Mouse (Mus musculus): ENCODE data around the gene Syt3. TPM values are rescaled to one million over a fixed set of nuclear protein-coding genes. Genes with fewer than 3 reads are reported as not detected.

Gene Syt3
- polyA plus RNA-seq, 1 experiment from 2014 or later = 0.57 TPM

DNA sequence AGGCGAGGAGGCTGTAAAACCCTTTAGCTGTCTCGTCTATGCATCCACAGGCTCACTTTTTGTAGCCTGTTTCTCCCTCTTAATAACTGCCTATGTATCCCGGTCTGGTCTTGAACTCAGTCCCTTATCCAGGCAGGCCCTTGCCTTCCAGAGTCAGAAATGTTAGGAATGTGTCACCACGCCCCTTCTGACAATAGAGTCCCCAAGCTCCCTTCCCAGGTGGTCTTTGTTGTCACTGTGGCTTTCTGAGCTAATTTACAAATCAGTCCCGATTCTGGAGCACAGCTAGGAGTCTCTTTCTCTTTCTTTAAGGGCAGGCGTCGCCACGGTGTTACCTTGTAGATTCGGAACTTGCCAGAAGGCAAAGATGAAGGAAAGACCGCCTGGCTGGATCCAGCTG, 8.7 kb upstream of the Syt3 start:
- Histone ChIP-seq H3K4me3 (ENCODE audit: control insufficient read depth in 1 of 2, insufficient read depth in 1 of 2, low read depth in 1 of 2, low read length in 2 of 2) (peak overlapping the region in 1 of 2 experiments; percentile 80; a peak in 1 of 4 replicates), H3K36me3 (ENCODE audit: control insufficient read depth, insufficient read depth, low read length) (no peaks in the 10 kb centered on the region), H3K4me1 (ENCODE audit: control insufficient read depth in 2 of 2, insufficient read depth in 2 of 2, low read length in 2 of 2) (peaks cover 15 to 17% of the 10 kb centered on the region in 2 experiments), H3K9me3 (ENCODE audit: control insufficient read depth, low read length) (peaks cover under 1% of the 10 kb centered on the region; the same call in 1 of the 2 replicates), H3K27me3 (ENCODE audit: control insufficient read depth, insufficient read depth, low read length) (no peaks in the 10 kb centered on the region), H3K27ac (replicated peaks in 1 of 2; ENCODE audit: control insufficient read depth in 1 of 2, insufficient read depth in 1 of 2, low read depth in 2 of 2, low read length in 2 of 2) (no peak overlapping the region), H3K4me2 (ENCODE audit: low read length) (peak overlapping the region; percentile 85), H3K9ac (ENCODE audit: low read length) (no peak overlapping the region)
- 9% methylated on average over 10 of the region's 10 CpGs for WGBS
- ATAC-seq (ENCODE audit: insufficient number of reproducible peaks, insufficient read depth, low FRiP score, low read depth) = no peak

DNA sequence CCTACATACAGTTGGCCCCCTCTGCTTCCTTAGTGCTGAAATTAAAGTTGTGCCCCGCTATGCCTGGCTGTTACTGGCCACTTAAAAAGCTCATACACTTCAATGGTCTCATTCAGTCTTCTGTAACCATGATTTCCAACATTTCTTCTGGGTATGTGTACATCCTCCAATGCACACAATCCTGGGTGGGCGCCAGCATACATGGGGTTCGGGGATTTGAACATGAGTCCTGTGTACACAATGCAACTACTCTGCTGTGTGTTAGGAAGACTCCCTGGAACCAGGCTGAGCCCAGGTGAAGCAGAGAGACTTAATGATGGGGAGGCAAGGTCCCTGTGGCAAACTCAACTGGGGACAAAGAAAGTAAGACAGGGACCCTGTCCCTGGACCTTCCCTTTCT, 8.1 kb upstream of the Syt3 start:
- H3K9ac ChIP-seq (ENCODE audit: low read length) = no peak overlapping the region
- H3K27ac ChIP-seq (replicated peaks in 1 of 2; ENCODE audit: control insufficient read depth in 1 of 2, insufficient read depth in 1 of 2, low read depth in 2 of 2, low read length in 2 of 2) = no peak overlapping the region
- H3K4me1 ChIP-seq (ENCODE audit: control insufficient read depth in 2 of 2, insufficient read depth in 2 of 2, low read length in 2 of 2) = peaks cover 15 to 17% of the 10 kb centered on the region in 2 experiments
- 62% methylated on average over 3 of the region's 3 CpGs for WGBS
- no peaks in the 10 kb centered on the region for H3K36me3 ChIP-seq (ENCODE audit: control insufficient read depth, insufficient read depth, low read length)
- no peak overlapping the region for H3K4me2 ChIP-seq (ENCODE audit: low read length)
- no peak for ATAC-seq (ENCODE audit: insufficient number of reproducible peaks, insufficient read depth, low FRiP score, low read depth)
- no peaks in the 10 kb centered on the region for H3K27me3 ChIP-seq (ENCODE audit: control insufficient read depth, insufficient read depth, low read length)
- H3K9me3 ChIP-seq (ENCODE audit: control insufficient read depth, low read length) = peaks cover 4% of the 10 kb centered on the region; the same call in 1 of the 2 replicates
- H3K4me3 ChIP-seq (ENCODE audit: control insufficient read depth in 1 of 2, insufficient read depth in 1 of 2, low read depth in 1 of 2, low read length in 2 of 2) = no peak overlapping the region

DNA sequence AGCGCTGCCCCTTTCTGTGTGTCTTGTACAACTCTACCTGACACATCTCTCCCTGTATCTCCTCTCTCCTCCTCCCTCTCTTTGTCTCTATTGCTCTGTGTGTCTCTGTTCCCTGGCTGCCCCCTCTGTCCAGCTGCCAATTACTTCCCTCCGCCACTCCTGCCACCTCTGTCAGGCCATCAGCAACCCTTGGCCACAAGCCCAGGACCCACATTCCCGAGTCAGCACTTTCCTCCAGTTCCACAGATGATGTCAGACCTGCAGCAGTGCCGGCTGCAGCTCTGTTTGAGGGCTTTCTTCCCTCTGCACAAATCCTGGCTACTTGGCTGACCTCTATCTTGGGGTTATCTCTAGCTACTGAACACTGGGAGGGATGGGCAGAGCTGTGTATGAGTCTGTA, 5.6 kb upstream of the Syt3 start:
- Histone ChIP-seq H3K4me1 (ENCODE audit: control insufficient read depth in 2 of 2, insufficient read depth in 2 of 2, low read length in 2 of 2) (peaks cover 14 to 17% of the 10 kb centered on the region in 2 experiments), H3K27me3 (ENCODE audit: control insufficient read depth, insufficient read depth, low read length) (peaks cover 9% of the 10 kb centered on the region), H3K9me3 (ENCODE audit: control insufficient read depth, low read length) (peaks cover 4% of the 10 kb centered on the region; the same call in 1 of the 2 replicates), H3K4me3 (ENCODE audit: control insufficient read depth in 1 of 2, insufficient read depth in 1 of 2, low read depth in 1 of 2, low read length in 2 of 2) (no peak overlapping the region), H3K27ac (replicated peaks in 1 of 2; ENCODE audit: control insufficient read depth in 1 of 2, insufficient read depth in 1 of 2, low read depth in 2 of 2, low read length in 2 of 2) (no peak overlapping the region), H3K9ac (ENCODE audit: low read length) (no peak overlapping the region), H3K4me2 (ENCODE audit: low read length) (no peak overlapping the region), H3K36me3 (ENCODE audit: control insufficient read depth, insufficient read depth, low read length) (no peaks in the 10 kb centered on the region)
- WGBS = 18% methylated on average over 4 of the region's 4 CpGs
- ATAC-seq (ENCODE audit: insufficient number of reproducible peaks, insufficient read depth, low FRiP score, low read depth) = peak; percentile 48

GRCm38 (mm10) chr7:44382541-44382940, 1.4 kb upstream of the Syt3 start:
- Histone ChIP-seq H3K27me3 (ENCODE audit: control insufficient read depth, insufficient read depth, low read length) (peaks cover 37% of the 10 kb centered on the region), H3K9ac (ENCODE audit: low read length) (no peak overlapping the region), H3K27ac (replicated peaks in 1 of 2; ENCODE audit: control insufficient read depth in 1 of 2, insufficient read depth in 1 of 2, low read depth in 2 of 2, low read length in 2 of 2) (no peak overlapping the region), H3K4me1 (ENCODE audit: control insufficient read depth in 2 of 2, insufficient read depth in 2 of 2, low read length in 2 of 2) (peaks cover 9 to 16% of the 10 kb centered on the region in 2 experiments), H3K4me3 (ENCODE audit: control insufficient read depth in 1 of 2, insufficient read depth in 1 of 2, low read depth in 1 of 2, low read length in 2 of 2) (no peak overlapping the region), H3K36me3 (ENCODE audit: control insufficient read depth, insufficient read depth, low read length) (no peaks in the 10 kb centered on the region), H3K9me3 (ENCODE audit: control insufficient read depth, low read length) (peaks cover 4% of the 10 kb centered on the region; the same call in 1 of the 2 replicates), H3K4me2 (ENCODE audit: low read length) (no peak overlapping the region)
- 74% methylated on average over 12 of the region's 12 CpGs for WGBS
- ATAC-seq (ENCODE audit: insufficient number of reproducible peaks, insufficient read depth, low FRiP score, low read depth) = no peak

- Histone ChIP-seq H3K9me3 (ENCODE audit: control insufficient read depth, low read length) (peaks cover 4% of the 10 kb centered on the region; the same call in 1 of the 2 replicates), H3K27ac (replicated peaks in 1 of 2; ENCODE audit: control insufficient read depth in 1 of 2, insufficient read depth in 1 of 2, low read depth in 2 of 2, low read length in 2 of 2) (no peak overlapping the region), H3K4me1 (ENCODE audit: control insufficient read depth in 2 of 2, insufficient read depth in 2 of 2, low read length in 2 of 2) (peaks cover 4 to 8% of the 10 kb centered on the region in 2 experiments; a peak in 3 of 4 replicates), H3K4me2 (ENCODE audit: low read length) (peak overlapping the region; percentile 91), H3K9ac (ENCODE audit: low read length) (peak overlapping the region; percentile 35; the same call in 1 of the 2 replicates), H3K27me3 (ENCODE audit: control insufficient read depth, insufficient read depth, low read length) (peaks cover 48% of the 10 kb centered on the region), H3K4me3 (ENCODE audit: control insufficient read depth in 1 of 2, insufficient read depth in 1 of 2, low read depth in 1 of 2, low read length in 2 of 2) (peak overlapping the region; percentile 25 to 45; a peak in 3 of 4 replicates), H3K36me3 (ENCODE audit: control insufficient read depth, insufficient read depth, low read length) (no peaks in the 10 kb centered on the region)
- no peak for ATAC-seq (ENCODE audit: insufficient number of reproducible peaks, insufficient read depth, low FRiP score, low read depth)
- under 1% methylated on average over 17 of the region's 17 CpGs for WGBS
These were observed 786 bp downstream of the Syt3 start for GRCm38 (mm10) chr7:44384716-44385059.

- Histone ChIP-seq H3K4me3 (ENCODE audit: control insufficient read depth in 1 of 2, insufficient read depth in 1 of 2, low read depth in 1 of 2, low read length in 2 of 2) (peak within 1 kb of the TSS; percentile 25 to 45; a peak in 3 of 4 replicates), H3K4me1 (ENCODE audit: control insufficient read depth in 2 of 2, insufficient read depth in 2 of 2, low read length in 2 of 2) (peaks cover 4 to 8% of the 10 kb centered on the region in 2 experiments; a peak in 3 of 4 replicates), H3K27me3 (ENCODE audit: control insufficient read depth, insufficient read depth, low read length) (peaks cover 49% of the 10 kb centered on the region), H3K4me2 (ENCODE audit: low read length) (peak within 1 kb of the TSS; percentile 91), H3K9me3 (ENCODE audit: control insufficient read depth, low read length) (no peaks in the 10 kb centered on the region), H3K9ac (ENCODE audit: low read length) (peak within 1 kb of the TSS; percentile 35; the same call in 1 of the 2 replicates), H3K36me3 (ENCODE audit: control insufficient read depth, insufficient read depth, low read length) (no peaks in the 10 kb centered on the region), H3K27ac (replicated peaks in 1 of 2; ENCODE audit: control insufficient read depth in 1 of 2, insufficient read depth in 1 of 2, low read depth in 2 of 2, low read length in 2 of 2) (no peak within 1 kb of the TSS)
- no peak for ATAC-seq (ENCODE audit: insufficient number of reproducible peaks, insufficient read depth, low FRiP score, low read depth)
- 76% methylated on average over 12 of the region's 12 CpGs for WGBS
These were observed 1.8 kb downstream of the Syt3 start, which contains the start of gene 1700008O03Rik for GRCm38 (mm10) chr7:44385720-44386119. Gene 1700008O03Rik (minus strand): TSS chr7:44385820.

DNA sequence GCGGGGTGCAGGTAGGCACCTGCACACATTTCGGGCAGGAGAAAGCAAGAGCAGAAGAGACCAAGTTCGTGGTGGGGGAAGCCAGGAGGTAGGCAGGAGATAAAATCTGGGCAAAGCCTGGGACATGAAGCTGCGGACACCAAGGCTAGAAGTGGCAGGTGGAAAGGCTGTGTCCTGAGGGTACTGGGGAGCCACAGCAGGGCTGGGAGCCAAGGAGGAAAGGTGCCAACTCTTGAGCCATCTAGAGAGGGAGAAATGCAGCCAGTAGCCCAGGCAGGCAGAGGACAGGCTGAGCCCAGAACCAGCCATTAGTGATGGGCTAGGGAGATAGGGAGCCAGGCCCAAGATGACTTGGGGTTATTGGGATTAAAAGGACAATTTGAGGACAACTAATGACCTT, 7.9 kb downstream of the Syt3 start:
- Histone ChIP-seq H3K9me3 (ENCODE audit: control insufficient read depth, low read length) (no peaks in the 10 kb centered on the region), H3K27me3 (ENCODE audit: control insufficient read depth, insufficient read depth, low read length) (peaks cover 18% of the 10 kb centered on the region), H3K4me3 (ENCODE audit: control insufficient read depth in 1 of 2, insufficient read depth in 1 of 2, low read depth in 1 of 2, low read length in 2 of 2) (no peak overlapping the region), H3K36me3 (ENCODE audit: control insufficient read depth, insufficient read depth, low read length) (no peaks in the 10 kb centered on the region), H3K4me1 (ENCODE audit: control insufficient read depth in 2 of 2, insufficient read depth in 2 of 2, low read length in 2 of 2) (no peaks in the 10 kb centered on the region), H3K4me2 (ENCODE audit: low read length) (no peak overlapping the region), H3K9ac (ENCODE audit: low read length) (no peak overlapping the region), H3K27ac (replicated peaks in 1 of 2; ENCODE audit: control insufficient read depth in 1 of 2, insufficient read depth in 1 of 2, low read depth in 2 of 2, low read length in 2 of 2) (no peak overlapping the region)
- no peak for ATAC-seq (ENCODE audit: insufficient number of reproducible peaks, insufficient read depth, low FRiP score, low read depth)
- 78% methylated on average over 4 of the region's 4 CpGs for WGBS

- Histone ChIP-seq H3K27ac (replicated peaks in 1 of 2; ENCODE audit: control insufficient read depth in 1 of 2, insufficient read depth in 1 of 2, low read depth in 2 of 2, low read length in 2 of 2) (no peak overlapping the region), H3K9me3 (ENCODE audit: control insufficient read depth, low read length) (no peaks in the 10 kb centered on the region), H3K4me2 (ENCODE audit: low read length) (no peak overlapping the region), H3K4me3 (ENCODE audit: control insufficient read depth in 1 of 2, insufficient read depth in 1 of 2, low read depth in 1 of 2, low read length in 2 of 2) (no peak overlapping the region), H3K36me3 (ENCODE audit: control insufficient read depth, insufficient read depth, low read length) (no peaks in the 10 kb centered on the region), H3K9ac (ENCODE audit: low read length) (no peak overlapping the region), H3K4me1 (ENCODE audit: control insufficient read depth in 2 of 2, insufficient read depth in 2 of 2, low read length in 2 of 2) (no peaks in the 10 kb centered on the region), H3K27me3 (ENCODE audit: control insufficient read depth, insufficient read depth, low read length) (peaks cover 15% of the 10 kb centered on the region)
- ATAC-seq (ENCODE audit: insufficient number of reproducible peaks, insufficient read depth, low FRiP score, low read depth) = no peak
- WGBS = 85% methylated on average over 14 of the region's 14 CpGs
These were observed 8.4 kb downstream of the Syt3 start for GRCm38 (mm10) chr7:44392341-44392740.
